Mouse (Mus musculus): ENCODE results near the gene Evl. TPM values are rescaled to one million over a fixed set of nuclear protein-coding genes. Genes with fewer than 3 reads are reported as not detected.
"Not testable (repeated sequence)": the region's sequence is repeated elsewhere in the genome, so short reads cannot be mapped to it uniquely, and the experiment has no call there.

Evl gene
- polyA plus RNA-seq, 1 experiment from 2014 or later, result 51.0 TPM

- Histone ChIP-seq H3K9me3 (replicated peaks; ENCODE audit: control insufficient read depth, low read length) (no peaks in the 10 kb centered on the region), H3K4me3 (ENCODE audit: low read depth, low read length) (peak within 1 kb of the TSS; percentile 37), H3K27ac (ENCODE audit: low read depth, low read length) (no peak within 1 kb of the TSS), H3K9ac (ENCODE audit: low read depth, low read length) (no peak within 1 kb of the TSS), H3K4me1 (ENCODE audit: control insufficient read depth, insufficient read depth, low read length) (peaks cover 15% of the 10 kb centered on the region), H3K36me3 (ENCODE audit: control insufficient read depth, insufficient read depth, low read length) (no peaks in the 10 kb centered on the region), H3K4me2 (peak within 1 kb of the TSS; percentile 68), H3K27me3 (ENCODE audit: control insufficient read depth, insufficient read depth, low read length) (peaks cover 49% of the 10 kb centered on the region)
- WGBS (ENCODE audit: insufficient replicate concordance), result 1% methylated on average over 32 of the region's 32 CpGs
- ATAC-seq (replicated peaks; ENCODE audit: insufficient number of reproducible peaks, low FRiP score, low TSS enrichment), result 0 out of 2 replicates have a peak, but pooled peaks have one; percentile 20
These were observed 147.7 kb downstream of the Evl start, which contains the start of gene Degs2 for GRCm38 (mm10) chr12:108702185-108702584. Degs2 (minus strand) TSS chr12:108702315.

- Histone ChIP-seq H3K27me3 (ENCODE audit: control insufficient read depth, insufficient read depth, low read length) (peaks cover 45% of the 10 kb centered on the region), H3K4me3 (ENCODE audit: low read depth, low read length) (no peak overlapping the region), H3K36me3 (ENCODE audit: control insufficient read depth, insufficient read depth, low read length) (no peaks in the 10 kb centered on the region), H3K4me2 (no peak overlapping the region), H3K27ac (ENCODE audit: low read depth, low read length) (no peak overlapping the region), H3K4me1 (ENCODE audit: control insufficient read depth, insufficient read depth, low read length) (peaks cover 9% of the 10 kb centered on the region), H3K9me3 (replicated peaks; ENCODE audit: control insufficient read depth, low read length) (no peaks in the 10 kb centered on the region), H3K9ac (ENCODE audit: low read depth, low read length) (no peak overlapping the region)
- WGBS (ENCODE audit: insufficient replicate concordance), result 77% methylated on average over 6 of the region's 6 CpGs
- no peak for ATAC-seq (replicated peaks; ENCODE audit: insufficient number of reproducible peaks, low FRiP score, low TSS enrichment)
These were observed 151.0 kb downstream of the Evl start for GRCm38 (mm10) chr12:108705486-108705885.

- WGBS (ENCODE audit: insufficient replicate concordance), result 37% methylated on average over 7 of the region's 7 CpGs
- Histone ChIP-seq H3K27me3 (ENCODE audit: control insufficient read depth, insufficient read depth, low read length) (peaks cover 40% of the 10 kb centered on the region), H3K9me3 (replicated peaks; ENCODE audit: control insufficient read depth, low read length) (no peaks in the 10 kb centered on the region), H3K4me3 (ENCODE audit: low read depth, low read length) (no peak overlapping the region), H3K4me1 (ENCODE audit: control insufficient read depth, insufficient read depth, low read length) (peaks cover 9% of the 10 kb centered on the region), H3K36me3 (ENCODE audit: control insufficient read depth, insufficient read depth, low read length) (no peaks in the 10 kb centered on the region), H3K27ac (ENCODE audit: low read depth, low read length) (no peak overlapping the region), H3K4me2 (no peak overlapping the region), H3K9ac (ENCODE audit: low read depth, low read length) (no peak overlapping the region)
- no peak for ATAC-seq (replicated peaks; ENCODE audit: insufficient number of reproducible peaks, low FRiP score, low TSS enrichment)
These were observed 151.6 kb downstream of the Evl start for GRCm38 (mm10) chr12:108706129-108706528.

- Histone ChIP-seq H3K27me3 (ENCODE audit: control insufficient read depth, insufficient read depth, low read length) (peaks cover 7% of the 10 kb centered on the region; the same call in 1 of the 2 replicates), H3K4me2 (no peak overlapping the region), H3K4me1 (ENCODE audit: control insufficient read depth, insufficient read depth, low read length) (no peaks in the 10 kb centered on the region), H3K9ac (ENCODE audit: low read depth, low read length) (no peak overlapping the region), H3K9me3 (replicated peaks; ENCODE audit: control insufficient read depth, low read length) (no peaks in the 10 kb centered on the region), H3K27ac (ENCODE audit: low read depth, low read length) (no peak overlapping the region), H3K4me3 (ENCODE audit: low read depth, low read length) (no peak overlapping the region), H3K36me3 (ENCODE audit: control insufficient read depth, insufficient read depth, low read length) (no peaks in the 10 kb centered on the region)
- WGBS (ENCODE audit: insufficient replicate concordance), result 83% methylated on average over 6 of the region's 6 CpGs
- no peak for ATAC-seq (replicated peaks; ENCODE audit: insufficient number of reproducible peaks, low FRiP score, low TSS enrichment)
These were observed 154.9 kb downstream of the Evl start for GRCm38 (mm10) chr12:108709386-108709785.

GRCm38 (mm10) chr12:108709964-108710765 is 155.6 kb downstream of the Evl start:
- no peak overlapping the region for H3K4me2 ChIP-seq
- no peak overlapping the region for H3K9ac ChIP-seq (ENCODE audit: low read depth, low read length)
- ATAC-seq (replicated peaks; ENCODE audit: insufficient number of reproducible peaks, low FRiP score, low TSS enrichment), result no peak
- H3K4me1 ChIP-seq (ENCODE audit: control insufficient read depth, insufficient read depth, low read length), result no peaks in the 10 kb centered on the region
- no peak overlapping the region for H3K4me3 ChIP-seq (ENCODE audit: low read depth, low read length)
- H3K9me3 ChIP-seq (replicated peaks; ENCODE audit: control insufficient read depth, low read length), result no peaks in the 10 kb centered on the region
- WGBS (ENCODE audit: insufficient replicate concordance), result 81% methylated on average over 6 of the region's 6 CpGs
- no peaks in the 10 kb centered on the region for H3K27me3 ChIP-seq (ENCODE audit: control insufficient read depth, insufficient read depth, low read length)
- no peak overlapping the region for H3K27ac ChIP-seq (ENCODE audit: low read depth, low read length)
- H3K36me3 ChIP-seq (ENCODE audit: control insufficient read depth, insufficient read depth, low read length), result no peaks in the 10 kb centered on the region

- no peaks in the 10 kb centered on the region for H3K36me3 ChIP-seq (ENCODE audit: control insufficient read depth, insufficient read depth, low read length)
- no peak overlapping the region for H3K4me3 ChIP-seq (ENCODE audit: low read depth, low read length)
- no peaks in the 10 kb centered on the region for H3K4me1 ChIP-seq (ENCODE audit: control insufficient read depth, insufficient read depth, low read length)
- WGBS (ENCODE audit: insufficient replicate concordance), result 77% methylated on average over 9 of the region's 9 CpGs
- H3K9me3 ChIP-seq (replicated peaks; ENCODE audit: control insufficient read depth, low read length), result no peaks in the 10 kb centered on the region
- no peak for ATAC-seq (replicated peaks; ENCODE audit: insufficient number of reproducible peaks, low FRiP score, low TSS enrichment)
- H3K27ac ChIP-seq (ENCODE audit: low read depth, low read length), result no peak overlapping the region
- no peak overlapping the region for H3K4me2 ChIP-seq
- no peaks in the 10 kb centered on the region for H3K27me3 ChIP-seq (ENCODE audit: control insufficient read depth, insufficient read depth, low read length)
- no peak overlapping the region for H3K9ac ChIP-seq (ENCODE audit: low read depth, low read length)
These were observed 156.5 kb downstream of the Evl start for GRCm38 (mm10) chr12:108710861-108711615.

- H3K9me3 ChIP-seq (replicated peaks; ENCODE audit: control insufficient read depth, low read length), result no peaks in the 10 kb centered on the region
- H3K9ac ChIP-seq (ENCODE audit: low read depth, low read length), result no peak overlapping the region
- ATAC-seq (replicated peaks; ENCODE audit: insufficient number of reproducible peaks, low FRiP score, low TSS enrichment), result no peak
- 59% methylated on average over 4 of the region's 4 CpGs for WGBS (ENCODE audit: insufficient replicate concordance)
- H3K4me1 ChIP-seq (ENCODE audit: control insufficient read depth, insufficient read depth, low read length), result no peaks in the 10 kb centered on the region
- no peak overlapping the region for H3K4me2 ChIP-seq
- H3K36me3 ChIP-seq (ENCODE audit: control insufficient read depth, insufficient read depth, low read length), result no peaks in the 10 kb centered on the region
- no peak overlapping the region for H3K27ac ChIP-seq (ENCODE audit: low read depth, low read length)
- H3K4me3 ChIP-seq (ENCODE audit: low read depth, low read length), result no peak overlapping the region
- no peaks in the 10 kb centered on the region for H3K27me3 ChIP-seq (ENCODE audit: control insufficient read depth, insufficient read depth, low read length)
These were observed 158.0 kb downstream of the Evl start for GRCm38 (mm10) chr12:108712481-108712880.

- not testable (repeated sequence) for H3K9ac ChIP-seq (ENCODE audit: low read depth, low read length); H3K36me3 ChIP-seq (ENCODE audit: control insufficient read depth, insufficient read depth, low read length); H3K4me2 ChIP-seq; ATAC-seq (replicated peaks; ENCODE audit: insufficient number of reproducible peaks, low FRiP score, low TSS enrichment); H3K4me1 ChIP-seq (ENCODE audit: control insufficient read depth, insufficient read depth, low read length); H3K27me3 ChIP-seq (ENCODE audit: control insufficient read depth, insufficient read depth, low read length); H3K27ac ChIP-seq (ENCODE audit: low read depth, low read length); H3K9me3 ChIP-seq (replicated peaks; ENCODE audit: control insufficient read depth, low read length); H3K4me3 ChIP-seq (ENCODE audit: low read depth, low read length)
- 87% methylated on average over 14 of the region's 14 CpGs for whole genome bisulfite sequencing (ENCODE audit: insufficient replicate concordance)
These were observed 159.5 kb downstream of the Evl start for GRCm38 (mm10) chr12:108713972-108714371.
